Mouse (Mus musculus) CD4-positive, CD25-positive, alpha-beta regulatory T cell, adult 4 months (primary cell): Measurements from ENCODE around the gene Bloc1s3. TPM values are rescaled to one million over a fixed set of nuclear protein-coding genes. Genes with fewer than 3 reads are reported as not detected.
A peak's percentile ranks its signal among the peaks of the same experiment; 100 is the strongest.
"Not testable (repeated sequence)": the region's sequence is repeated elsewhere in the genome, so short reads cannot be mapped to it uniquely, and the experiment has no call there.

Experiments used
- ATAC-seq: one replicate; pipeline ENCODE4 v1.8.0; 2017
- polyA plus RNA-seq, 2 experiments: library from polyadenylated mRNA; unstranded; fragments of 100-300 nt; shearing (Covaris generic); gene quantifications; one replicate each; pipeline ENCODE4 v1.2.1; 2017

Bloc1s3 gene
- polyA plus RNA-seq, 2 experiments from 2014 or later = 0.37 to 0.86 TPM

GRCm38 (mm10) chr7:19512353-19512752 is 4.2 kb upstream of the Bloc1s3 start:
- no peak for ATAC-seq

GRCm38 (mm10) chr7:19511934-19512333 is 3.8 kb upstream of the Bloc1s3 start:
- not testable (repeated sequence) for ATAC-seq

GRCm38 (mm10) chr7:19509786-19510185 is 1.6 kb upstream of the Bloc1s3 start:
- no peak for ATAC-seq

- ATAC-seq = peak; percentile 28
Observed at GRCm38 (mm10) chr7:19508924-19509568, 879 bp upstream of the Bloc1s3 start.

- no peak for ATAC-seq
Observed at GRCm38 (mm10) chr7:19507612-19507981, 570 bp downstream of the Bloc1s3 start.

- ATAC-seq = no peak
Observed at GRCm38 (mm10) chr7:19506969-19507611, 1.1 kb downstream of the Bloc1s3 start.

GRCm38 (mm10) chr7:19506326-19506725 is 1.8 kb downstream of the Bloc1s3 start:
- no peak for ATAC-seq

GRCm38 (mm10) chr7:19503481-19504068 is 4.6 kb downstream of the Bloc1s3 start:
- no peak for ATAC-seq

GRCm38 (mm10) chr7:19501658-19502057 is 6.5 kb downstream of the Bloc1s3 start:
- no peak for ATAC-seq

- ATAC-seq = no peak
Observed at GRCm38 (mm10) chr7:19500420-19501363, 7.5 kb downstream of the Bloc1s3 start.

GRCm38 (mm10) chr7:19498326-19498725 is 9.8 kb downstream of the Bloc1s3 start:
- ATAC-seq = no peak

- ATAC-seq = no peak
Observed at GRCm38 (mm10) chr7:19496214-19496555, 12.0 kb downstream of the Bloc1s3 start.

GRCm38 (mm10) chr7:19495521-19496213 is 12.5 kb downstream of the Bloc1s3 start:
- no peak for ATAC-seq

GRCm38 (mm10) chr7:19494751-19495474 is 13.3 kb downstream of the Bloc1s3 start:
- ATAC-seq = no peak

- no peak for ATAC-seq
Observed at GRCm38 (mm10) chr7:19491731-19492130, 16.4 kb downstream of the Bloc1s3 start.

- ATAC-seq = no peak
Observed at GRCm38 (mm10) chr7:19489525-19489924, 18.6 kb downstream of the Bloc1s3 start.

GRCm38 (mm10) chr7:19486549-19486948 is 21.6 kb downstream of the Bloc1s3 start:
- ATAC-seq = no peak

GRCm38 (mm10) chr7:19485488-19485887 is 22.7 kb downstream of the Bloc1s3 start:
- ATAC-seq = no peak

- ATAC-seq = no peak
Observed at GRCm38 (mm10) chr7:19483281-19483680, 24.9 kb downstream of the Bloc1s3 start.

GRCm38 (mm10) chr7:19477624-19478384 is 30.4 kb downstream of the Bloc1s3 start:
- no peak for ATAC-seq

GRCm38 (mm10) chr7:19477084-19477483 is 31.1 kb downstream of the Bloc1s3 start:
- no peak for ATAC-seq
